Mouse (Mus musculus) C2C12 (cell line): Measurements from ENCODE around the gene Phf20. TPM values are rescaled to one million over a fixed set of nuclear protein-coding genes. Genes with fewer than 3 reads are reported as not detected.
A peak's percentile ranks its signal among the peaks of the same experiment; 100 is the strongest.

Experiments used
- H3K27me3 ChIP-seq: one replicate; pipeline ENCODE4 v1.6.1; 2011; ENCODE audit not compliant: control insufficient read depth, insufficient read depth, insufficient read length
- H3K36me3 ChIP-seq: one replicate; pipeline ENCODE4 v1.6.1; 2011; ENCODE audit not compliant: control insufficient read depth, insufficient read depth
- H3K4me3 ChIP-seq: one replicate; pipeline ENCODE4 v1.5.1; 2011; ENCODE audit warnings: mild to moderate bottlenecking, control low read depth; ENCODE audit not compliant: poor library complexity, insufficient read depth, severe bottlenecking
- H3K79me2 ChIP-seq: one replicate; pipeline ENCODE4 v1.6.1; 2011; ENCODE audit not compliant: control insufficient read depth, insufficient read depth
- H3K79me3 ChIP-seq: one replicate; pipeline ENCODE4 v1.6.1; 2011; ENCODE audit warnings: low read depth, control low read depth
- H3ac ChIP-seq: one replicate; pipeline ENCODE3; 2011; ENCODE audit warnings: low read depth; ENCODE audit not compliant: control insufficient read depth, insufficient read length
- CEBPB ChIP-seq: IDR thresholded peaks from one replicate; pipeline ENCODE4 v1.6.1; 2011; ENCODE audit warnings: low read depth, mild to moderate bottlenecking, control low read depth, moderate library complexity
- CTCF ChIP-seq: IDR thresholded peaks from one replicate; pipeline ENCODE4 v1.5.1; 2011; ENCODE audit not compliant: control insufficient read depth, insufficient read depth, insufficient read length
- FOSL1 ChIP-seq: IDR thresholded peaks from one replicate; pipeline ENCODE4 v1.8.0; 2011; ENCODE audit warnings: mild to moderate bottlenecking, low read length; ENCODE audit not compliant: poor library complexity, insufficient read depth, severe bottlenecking
- MAX ChIP-seq: IDR thresholded peaks from one replicate; pipeline ENCODE4 v1.6.1; 2011; ENCODE audit warnings: mild to moderate bottlenecking, control low read depth
- MYOD1 ChIP-seq: IDR thresholded peaks from one replicate; pipeline ENCODE4 v1.6.1; 2011; ENCODE audit warnings: low read depth; ENCODE audit not compliant: control insufficient read depth, insufficient read length
- MYOG ChIP-seq: IDR thresholded peaks from one replicate; pipeline ENCODE4 v1.6.1; 2011; ENCODE audit not compliant: control insufficient read depth, insufficient read length; ENCODE audit errors: extremely low read depth
- USF1 ChIP-seq: IDR thresholded peaks from one replicate; pipeline ENCODE4 v1.6.1; 2011; ENCODE audit warnings: low read depth, mild to moderate bottlenecking, control low read depth, moderate library complexity
- long read RNA-seq, 2 experiments: library from polyadenylated mRNA; unstranded; transcript quantifications; one replicate each; pipeline ENCODE4 v2.0.0; 2019 to 2020
- polyA plus RNA-seq: library from polyadenylated mRNA; unstranded; fragments of >200 nt; fragmentation: generic; extraction: Trizol; gene quantifications from one replicate; pipeline ENCODE4 v1.2.1, GENCODE M21; 2012; ENCODE audit warnings: missing spikeins

Phf20 gene
- 18.1 TPM for polyA plus RNA-seq
- long read RNA-seq, experiment 1, partial matches to known transcripts: 33 of 41 reads
- long read RNA-seq, experiment 1, other reads (novel, unspliced or antisense): 8 of 41 reads
- long read RNA-seq, experiment 2, full-length matches to known transcripts: 9 of 176 reads
- long read RNA-seq, experiment 2, partial matches to known transcripts: 129 of 176 reads
- long read RNA-seq, experiment 2, other reads (novel, unspliced or antisense): 38 of 176 reads

DNA sequence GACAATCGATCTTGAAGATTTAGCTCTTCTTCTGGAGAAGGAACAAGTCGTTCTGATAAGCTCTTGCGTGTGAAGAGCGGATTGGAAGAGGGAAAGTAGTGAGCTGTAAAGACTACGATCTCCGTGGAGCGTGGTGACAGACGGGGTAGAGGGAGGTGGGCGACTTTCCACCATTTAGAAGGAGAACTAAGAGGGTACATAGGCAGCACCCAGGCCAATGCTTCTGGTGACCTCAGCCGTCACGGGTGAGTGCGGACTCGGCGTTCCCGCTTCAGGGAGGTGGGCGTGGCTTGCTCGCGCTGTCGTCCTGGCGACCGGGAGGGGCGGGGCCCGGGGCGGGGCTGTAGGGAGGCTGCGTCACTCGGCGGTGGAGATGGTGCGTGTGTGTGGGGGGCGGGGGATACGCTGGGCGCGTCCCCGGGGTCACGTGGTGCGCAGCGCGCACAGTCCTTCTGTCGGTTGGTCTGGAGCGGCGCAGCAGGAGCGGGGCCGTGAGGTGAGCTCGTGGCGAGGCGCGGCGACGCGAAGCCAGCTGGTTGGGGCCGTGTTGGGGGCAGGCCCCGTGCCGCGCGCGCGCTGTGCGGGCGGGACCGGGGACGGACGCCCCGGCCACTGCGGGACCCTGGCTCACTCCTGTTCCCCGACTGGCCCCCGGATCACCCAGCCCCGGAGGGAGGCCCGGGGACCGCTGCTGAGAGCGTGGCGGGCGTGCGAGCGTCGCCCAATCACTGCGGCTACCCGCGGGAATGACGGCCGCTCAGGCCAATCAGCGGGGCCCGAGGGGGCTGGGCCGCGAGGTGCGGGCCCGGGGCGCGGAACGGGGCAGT, at the start of gene Phf20:
Gene Phf20, plus strand, starts transcription at position 165 of the 827 bp plus-strand sequence.
- no peaks in the 10 kb centered on the region for H3K27me3 ChIP-seq
- peak; percentile 91 for TF ChIP-seq USF1
- no peak for TF ChIP-seq MYOG
- no peak for TF ChIP-seq CEBPB
- peak; percentile 98 for TF ChIP-seq MAX
- peak within 1 kb of the TSS; percentile 64 for H3K4me3 ChIP-seq
- peaks cover 47% of the 10 kb centered on the region for H3K79me2 ChIP-seq
- H3ac ChIP-seq: peak within 1 kb of the TSS; percentile 64
- H3K79me3 ChIP-seq: peaks cover 39% of the 10 kb centered on the region
- peaks cover 15% of the 10 kb centered on the region for H3K36me3 ChIP-seq

DNA sequence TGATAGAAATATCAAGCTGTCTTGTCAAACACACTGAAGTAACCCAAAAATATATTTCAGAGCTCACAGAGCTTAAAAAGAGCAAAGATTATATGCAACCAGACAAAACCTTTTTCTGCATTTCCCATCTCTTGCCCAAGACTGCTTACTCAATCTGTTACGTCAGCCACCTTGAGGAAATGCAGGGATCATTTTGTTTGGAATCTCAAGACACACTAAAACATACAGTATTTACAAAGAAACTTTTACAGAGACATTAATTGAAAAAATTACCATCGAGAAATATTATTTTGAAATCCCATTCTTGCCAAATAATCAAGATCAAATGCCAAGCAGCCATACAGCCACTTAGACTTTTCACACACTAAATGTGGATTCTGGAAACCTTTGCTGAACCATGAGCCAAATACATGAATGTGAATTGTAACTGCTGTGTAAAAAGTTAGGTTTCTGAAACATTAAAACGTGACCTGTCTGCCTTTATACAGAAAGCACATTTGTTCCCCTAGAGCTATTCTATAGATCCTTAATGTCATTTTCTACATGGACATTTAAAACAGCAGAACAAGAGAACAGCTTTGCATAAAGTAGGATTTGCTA, 48.9 kb upstream of the Phf20 start:
- Histone ChIP-seq H3K27me3 (no peaks in the 10 kb centered on the region), H3K4me3 (no peak overlapping the region), H3K79me2 (peaks cover 80% of the 10 kb centered on the region), H3K36me3 (peaks cover 67% of the 10 kb centered on the region), H3K79me3 (peaks cover 17% of the 10 kb centered on the region), H3ac (no peak overlapping the region)
- TF ChIP-seq MYOG (no peak), MYOD1 (no peak), USF1 (no peak), CEBPB (no peak), CTCF (no peak), FOSL1 (no peak), MAX (no peak)

DNA sequence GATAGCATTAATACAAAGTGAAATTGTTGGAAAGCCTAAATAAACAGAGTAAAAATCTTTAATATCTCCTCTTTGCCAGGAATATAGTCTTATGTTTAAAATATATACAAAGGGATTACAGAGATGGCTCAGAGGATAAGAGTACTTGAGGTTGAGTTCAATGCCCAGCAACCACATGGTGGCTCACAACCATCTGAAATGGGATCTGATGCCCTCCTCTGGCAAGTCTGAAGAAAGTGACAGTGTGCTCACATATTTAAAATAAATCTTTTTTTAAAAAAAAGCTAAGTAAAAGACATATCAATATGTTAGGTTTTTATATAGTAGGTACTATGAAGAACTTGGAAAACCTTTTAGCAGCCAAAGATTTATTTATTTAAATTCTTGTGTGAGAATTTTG, 44.7 kb upstream of the Phf20 start:
- no peak overlapping the region for H3K4me3 ChIP-seq
- no peak overlapping the region for H3ac ChIP-seq
- no peaks in the 10 kb centered on the region for H3K27me3 ChIP-seq
- H3K79me2 ChIP-seq: peaks cover 84% of the 10 kb centered on the region
- peaks cover 98% of the 10 kb centered on the region for H3K36me3 ChIP-seq
- peaks cover 43% of the 10 kb centered on the region for H3K79me3 ChIP-seq
- TF ChIP-seq CEBPB: no peak
- TF ChIP-seq MYOG: no peak
- no peak for TF ChIP-seq USF1
- no peak for TF ChIP-seq FOSL1
- TF ChIP-seq MYOD1: no peak
- TF ChIP-seq CTCF: no peak
- TF ChIP-seq MAX: no peak

DNA sequence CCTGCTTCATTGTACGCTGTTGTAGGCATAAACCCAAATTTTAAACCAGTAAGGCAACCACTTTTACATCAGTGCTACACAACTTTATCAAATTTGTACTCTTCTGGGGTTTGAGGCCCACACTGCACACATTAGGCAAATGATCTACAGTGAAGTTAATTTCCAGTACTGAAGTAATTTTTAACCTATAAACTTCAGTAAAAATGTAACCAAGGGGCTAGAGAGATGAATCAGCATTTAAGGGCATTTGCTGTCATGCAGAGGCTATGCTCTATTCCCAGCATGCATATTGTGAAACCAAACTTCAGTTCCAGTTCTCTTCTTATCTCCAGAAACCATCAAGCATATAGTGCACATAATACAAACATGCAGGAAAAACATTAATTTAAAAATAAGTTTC, 30.8 kb upstream of the Phf20 start:
- Histone ChIP-seq H3K79me3 (peaks cover 62% of the 10 kb centered on the region), H3K27me3 (no peaks in the 10 kb centered on the region), H3K79me2 (peaks cover 97% of the 10 kb centered on the region), H3K4me3 (no peak overlapping the region), H3K36me3 (peaks cover 94% of the 10 kb centered on the region), H3ac (no peak overlapping the region)
- TF ChIP-seq FOSL1 (no peak), MYOD1 (no peak), USF1 (no peak), MAX (no peak), CTCF (no peak), MYOG (no peak), CEBPB (no peak)

DNA sequence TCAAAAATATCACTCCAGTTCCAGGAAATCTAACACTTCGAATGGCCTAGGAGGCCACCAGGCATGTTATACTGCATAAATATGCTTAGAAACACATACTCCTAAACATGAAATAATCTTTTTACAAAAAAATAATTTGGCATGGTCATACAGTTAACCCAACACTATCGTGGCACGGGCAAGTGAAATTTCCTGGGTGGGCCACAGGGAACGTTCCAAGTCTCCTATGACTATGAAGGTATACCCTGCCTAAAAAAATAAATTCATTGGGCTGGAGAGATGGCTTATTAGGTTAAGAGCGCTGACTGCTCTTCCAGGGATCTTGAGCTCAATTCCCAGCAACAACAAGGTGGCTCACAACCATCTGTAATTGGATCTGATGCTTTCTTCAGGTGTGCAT, 29.7 kb upstream of the Phf20 start:
- H3K79me2 ChIP-seq: peaks cover 97% of the 10 kb centered on the region
- H3K79me3 ChIP-seq: peaks cover 54% of the 10 kb centered on the region
- H3K36me3 ChIP-seq: peaks cover 93% of the 10 kb centered on the region
- no peaks in the 10 kb centered on the region for H3K27me3 ChIP-seq
- H3ac ChIP-seq: no peak overlapping the region
- no peak overlapping the region for H3K4me3 ChIP-seq
- no peak for TF ChIP-seq USF1
- TF ChIP-seq CEBPB: no peak
- no peak for TF ChIP-seq MYOG
- no peak for TF ChIP-seq MYOD1
- TF ChIP-seq FOSL1: no peak
- no peak for TF ChIP-seq MAX
- TF ChIP-seq CTCF: no peak
